Mouse (Mus musculus) lung, postnatal 4 days (tissue): ENCODE measurements around the gene Ube2b.

ENCODE experiments used
- DNase-seq, 2 experiments: peaks; one replicate each; pipeline ENCODE4 v3.0.0; 2021

The Ube2b gene

DNA sequence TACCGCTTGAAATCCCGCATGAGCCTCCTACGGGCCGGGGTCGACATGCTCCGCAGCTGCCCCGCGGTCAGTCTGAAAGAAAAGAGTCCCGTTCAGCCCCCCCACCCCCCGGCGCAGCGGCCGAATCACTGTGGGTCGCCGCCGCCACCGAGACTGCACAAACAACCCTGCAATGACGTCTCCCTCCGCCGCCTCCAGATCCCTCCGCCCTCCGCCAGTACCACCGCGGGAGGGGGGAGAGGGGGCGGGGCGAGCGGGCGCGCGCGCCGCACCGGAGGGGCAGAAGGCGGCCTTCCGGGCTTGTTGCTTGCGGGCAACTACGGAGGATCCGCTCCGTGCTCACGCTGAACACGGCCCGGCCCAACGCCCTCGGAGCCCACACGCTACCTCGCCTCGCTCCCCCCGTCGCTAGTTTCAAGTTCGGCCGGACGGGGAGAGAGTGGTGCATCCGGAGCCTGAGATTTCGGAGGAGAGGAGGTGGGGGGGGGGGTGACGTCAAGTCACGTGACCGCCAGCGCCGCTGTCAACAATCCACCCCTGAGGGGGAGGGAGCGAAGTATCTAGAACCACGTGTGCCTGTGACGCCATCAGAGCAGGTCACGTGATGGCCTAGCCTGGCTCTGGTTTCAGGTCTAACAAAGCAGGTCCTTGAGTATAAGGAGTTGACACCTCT is at the start of gene Ube2b:
Ube2b (minus strand) TSS at position 473 of the 673 bp plus-strand sequence.
- DNase-seq = peak; percentile 96 to 97

DNA sequence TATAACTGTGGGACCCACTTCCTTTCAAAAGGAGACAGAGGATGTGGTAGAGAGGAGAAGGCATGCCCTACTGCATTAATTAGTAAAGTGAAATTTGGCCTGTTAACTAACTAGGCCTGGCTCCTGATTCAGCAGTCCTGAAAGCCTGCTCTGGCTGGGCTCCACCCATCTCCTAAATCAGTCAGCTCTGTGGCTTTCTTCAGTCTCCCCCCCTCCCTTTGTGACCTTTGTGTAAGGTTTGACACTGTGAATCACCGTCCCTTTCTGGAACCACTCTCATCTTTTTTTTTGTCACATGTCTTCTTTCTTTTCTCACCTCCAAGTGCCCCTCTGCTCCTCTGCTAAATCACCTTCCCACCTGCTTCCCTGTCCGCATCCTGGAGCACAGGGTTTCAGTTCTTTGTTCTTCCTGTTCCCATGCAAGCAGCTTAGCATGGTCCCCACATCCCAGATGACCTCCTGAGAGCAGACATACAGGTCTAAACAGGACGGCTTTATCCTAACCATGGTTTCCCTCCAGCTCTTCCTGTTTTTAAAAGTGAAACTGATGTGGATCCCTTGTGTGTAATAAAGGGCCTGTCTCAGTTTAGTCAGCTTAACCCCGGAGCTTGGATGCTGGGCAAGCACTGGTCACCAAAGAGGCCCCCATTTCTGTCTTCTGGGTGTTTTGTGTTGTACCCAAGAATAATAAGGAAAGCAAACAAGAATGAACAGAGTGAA is 46.0 kb upstream of the Ube2b start:
- DNase-seq = no peak

DNA sequence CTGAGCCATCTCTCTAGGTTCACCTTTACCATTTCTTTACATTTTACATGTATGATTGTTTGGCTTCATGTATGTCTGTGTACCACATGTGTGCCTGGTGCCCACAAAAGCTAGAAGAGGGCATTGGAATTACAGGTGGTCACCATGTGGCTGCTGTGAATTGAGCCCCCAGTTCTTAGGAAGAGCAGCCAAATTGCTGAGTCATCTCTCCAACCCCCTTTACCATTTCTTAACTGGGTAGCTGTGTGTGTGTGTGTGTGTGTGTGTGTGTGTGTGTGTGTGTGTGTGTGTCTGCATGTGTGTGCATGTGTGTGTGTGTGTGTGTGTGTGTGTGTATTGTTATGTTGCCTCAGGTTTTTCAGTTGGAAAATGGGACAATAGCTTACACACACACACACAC is 43.6 kb upstream of the Ube2b start:
- no peak for DNase-seq

DNA sequence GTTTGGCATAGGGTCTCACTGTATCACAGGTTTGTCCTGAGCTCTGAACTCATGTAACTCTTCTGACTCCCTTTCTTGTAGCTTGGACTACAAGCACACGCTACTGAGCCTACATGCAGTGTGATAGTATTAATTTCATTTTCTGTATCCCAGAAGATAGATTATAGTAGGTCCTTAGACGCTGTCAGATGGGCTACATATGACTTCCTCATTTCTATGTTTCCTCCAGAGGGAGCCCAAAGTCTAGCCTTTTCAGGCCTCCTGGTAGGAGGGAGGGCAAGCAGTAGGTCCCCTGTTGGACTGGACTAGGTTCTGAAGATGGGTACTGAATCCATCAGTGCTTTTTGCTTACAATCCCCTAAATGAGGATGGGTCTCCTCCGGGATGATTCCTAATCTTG is 42.7 kb upstream of the Ube2b start:
- no peak for DNase-seq

DNA sequence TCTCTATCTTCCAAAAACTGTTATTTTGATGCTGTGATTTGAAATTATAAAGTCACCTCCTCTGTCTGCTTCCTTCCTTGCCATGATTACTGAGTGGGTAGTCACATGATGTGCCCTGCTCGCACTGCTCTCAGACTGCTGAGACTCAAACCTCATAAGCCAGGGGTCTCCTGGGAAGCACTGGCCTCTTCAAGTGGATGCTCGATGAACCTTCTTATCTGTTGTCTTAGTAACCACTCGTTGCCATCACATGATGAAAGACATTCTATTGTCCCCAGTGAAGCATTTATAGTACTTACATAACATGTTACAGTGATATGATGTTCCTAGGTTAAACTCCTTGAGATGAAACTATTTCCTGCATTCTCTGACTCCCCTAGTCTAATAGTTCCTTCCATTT is 37.1 kb upstream of the Ube2b start:
- no peak for DNase-seq

DNA sequence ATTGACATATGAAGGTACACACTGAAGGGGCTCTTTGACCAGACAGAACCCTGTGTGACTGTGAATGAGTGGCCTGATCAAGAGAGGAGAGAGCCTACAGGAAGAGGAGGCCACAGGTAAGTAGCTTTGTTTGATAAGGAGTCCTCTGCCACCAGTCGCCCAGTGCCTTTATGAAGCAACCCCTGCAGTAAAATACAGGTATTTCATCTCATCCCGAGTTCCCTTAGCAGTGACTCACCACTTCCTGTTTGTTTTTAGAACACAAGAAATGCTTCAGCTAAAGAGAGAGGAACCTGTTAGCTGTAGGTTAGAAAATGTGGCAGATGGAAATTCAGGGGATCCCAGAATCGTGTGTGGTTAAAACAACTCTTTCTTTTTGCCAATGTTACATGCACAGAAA is 35.3 kb upstream of the Ube2b start:
- DNase-seq = no peak

DNA sequence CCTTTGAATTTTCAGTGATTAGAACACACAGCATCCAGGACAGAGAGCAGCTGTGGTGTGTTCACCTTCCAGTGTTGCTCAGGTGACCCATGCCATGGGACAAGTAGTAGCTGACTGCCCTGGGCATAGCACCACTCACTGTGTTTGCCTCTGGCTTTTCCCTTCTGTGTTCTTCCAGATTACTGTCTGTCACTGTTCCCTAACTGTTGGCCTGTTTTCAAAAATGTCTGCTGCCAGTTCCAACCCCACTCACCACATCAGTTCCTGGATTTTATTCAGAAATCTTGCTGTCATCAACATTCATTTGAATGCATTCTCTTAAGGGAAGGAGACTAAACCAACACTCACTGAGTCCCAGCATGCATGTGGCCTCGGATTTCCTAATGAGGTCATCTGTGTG is 33.4 kb upstream of the Ube2b start:
- no peak for DNase-seq

DNA sequence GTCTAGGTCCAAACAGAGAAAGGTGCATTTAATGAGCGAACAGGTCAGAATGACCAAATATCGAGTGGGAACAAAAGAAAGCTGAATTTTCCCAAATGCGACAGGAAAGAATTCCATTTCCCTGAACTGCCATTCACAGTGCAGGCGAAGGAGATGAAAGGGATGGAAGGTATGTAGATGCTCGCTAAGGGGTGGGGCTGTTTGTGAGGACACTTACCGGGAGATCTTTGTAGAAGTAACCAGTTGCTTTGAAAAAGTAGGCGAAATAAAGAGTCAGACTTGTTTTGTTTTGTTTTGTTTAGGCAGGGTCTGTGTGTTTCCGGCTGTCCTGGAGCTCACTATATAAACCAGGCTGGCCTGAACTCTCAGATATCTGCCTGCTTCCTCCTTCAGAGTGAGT is 31.8 kb upstream of the Ube2b start:
- DNase-seq = no peak

DNA sequence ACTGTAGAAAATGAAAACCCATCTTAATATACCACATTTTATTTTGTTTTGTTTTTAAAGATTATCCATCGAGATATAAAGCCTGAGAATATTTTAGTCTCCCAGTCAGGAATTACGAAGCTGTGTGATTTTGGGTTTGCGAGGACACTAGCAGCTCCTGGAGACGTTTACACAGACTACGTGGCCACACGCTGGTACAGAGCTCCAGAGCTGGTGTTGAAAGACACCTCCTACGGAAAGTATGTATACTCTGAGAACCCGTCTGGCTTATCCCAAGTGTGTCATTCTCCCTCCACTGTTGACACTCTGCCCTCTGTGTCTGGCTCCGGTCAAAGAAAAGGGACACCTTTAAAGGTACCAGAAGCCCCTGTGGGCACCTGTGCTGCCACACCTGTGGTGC is 17.7 kb upstream of the Ube2b start:
- DNase-seq = no peak

DNA sequence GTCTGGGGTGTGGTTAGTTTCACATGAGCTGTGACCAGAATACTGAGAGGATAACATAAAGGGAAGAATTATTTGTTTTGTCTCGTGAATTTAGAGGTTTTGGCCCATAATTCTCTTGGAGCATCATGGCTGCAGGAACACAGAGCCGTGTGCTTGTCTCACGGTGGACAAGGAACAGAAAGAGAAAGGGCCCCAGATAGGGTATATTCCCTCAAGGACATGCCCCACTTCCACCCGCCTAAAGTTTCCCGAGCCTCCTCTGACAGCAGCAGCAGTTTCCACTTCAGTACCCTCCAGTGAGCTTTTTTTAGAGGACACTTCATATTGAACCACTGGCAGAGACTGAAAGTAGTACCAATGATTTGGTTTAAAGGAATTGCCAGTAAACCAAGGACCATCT is 11.0 kb upstream of the Ube2b start:
- DNase-seq = no peak

DNA sequence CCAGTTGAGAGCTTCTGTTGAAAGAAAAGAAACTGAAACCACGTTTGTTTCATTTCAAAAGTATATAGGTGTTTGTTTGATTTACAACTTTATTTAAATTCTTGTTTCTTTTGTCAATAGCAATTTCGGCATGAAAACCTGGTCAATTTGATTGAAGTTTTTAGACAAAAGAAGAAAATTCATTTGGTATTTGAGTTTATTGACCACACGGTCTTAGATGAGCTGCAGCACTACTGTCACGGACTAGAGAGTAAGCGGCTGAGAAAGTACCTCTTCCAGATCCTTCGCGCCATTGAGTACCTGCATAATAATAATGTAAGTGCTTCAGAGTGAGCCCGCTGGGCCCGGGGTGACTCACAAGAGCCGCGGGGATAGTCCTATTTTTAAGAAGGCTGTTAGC is 10.4 kb upstream of the Ube2b start:
- no peak for DNase-seq

DNA sequence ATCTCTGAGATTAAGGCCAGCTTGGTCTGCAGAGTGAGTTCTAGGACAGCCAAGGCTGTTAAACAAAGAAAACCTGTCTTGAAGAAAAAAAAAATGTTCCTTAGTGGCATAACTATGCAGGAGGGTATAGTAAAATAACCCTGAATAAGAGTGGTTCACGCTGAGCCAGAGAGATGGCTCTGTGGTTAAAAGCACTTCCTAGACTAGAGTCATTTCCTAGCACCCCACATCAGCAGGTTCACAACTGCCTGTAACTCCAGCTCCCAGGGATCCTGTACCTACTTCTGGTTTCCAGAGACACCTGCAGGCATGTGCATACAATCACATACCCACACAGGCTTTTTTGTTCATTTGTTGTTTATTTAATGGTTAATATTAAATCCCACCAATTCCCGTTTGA is 5.0 kb upstream of the Ube2b start:
- DNase-seq = no peak

DNA sequence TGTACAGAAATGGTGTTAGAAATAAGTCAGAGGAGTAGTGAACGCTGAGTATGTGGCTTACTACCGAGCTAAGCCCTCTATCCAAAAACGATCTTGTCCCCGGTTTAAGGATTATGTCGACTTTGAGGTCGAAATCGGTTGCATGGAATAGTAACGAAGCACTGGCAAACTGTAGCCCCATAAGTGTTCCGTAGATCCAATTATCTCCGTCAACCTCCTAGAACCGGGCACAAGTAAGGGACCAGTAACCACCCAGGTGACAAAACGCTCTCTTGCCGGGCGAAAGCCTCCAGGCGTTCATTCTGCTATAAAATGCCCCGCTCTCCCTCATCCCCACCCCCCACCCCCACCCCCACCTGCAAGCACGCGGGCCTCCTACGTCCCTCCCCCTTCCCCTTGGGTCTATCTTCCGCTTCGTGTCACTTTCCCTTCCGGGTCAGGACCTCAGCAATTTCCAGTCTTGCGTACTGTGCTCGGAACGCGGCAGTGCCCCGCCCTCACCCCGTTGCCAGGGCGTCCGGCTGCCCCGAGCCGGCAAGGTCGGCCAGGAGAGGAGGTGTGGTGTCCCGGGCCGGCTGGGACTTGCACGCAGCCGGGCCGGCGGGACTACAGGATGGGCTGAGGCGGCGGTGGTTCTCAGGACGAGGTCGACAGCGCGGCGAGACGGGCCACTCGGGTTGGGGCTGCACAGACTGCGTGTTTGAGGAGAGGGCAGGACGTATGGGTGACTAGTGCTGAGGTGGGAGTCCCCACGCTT is 3.4 kb upstream of the Ube2b start, which contains the start of gene Cdkl3:
Cdkl3 (plus strand) TSS at position 450 of the 757 bp plus-strand sequence.
- peak; percentile 95 to 97 for DNase-seq

DNA sequence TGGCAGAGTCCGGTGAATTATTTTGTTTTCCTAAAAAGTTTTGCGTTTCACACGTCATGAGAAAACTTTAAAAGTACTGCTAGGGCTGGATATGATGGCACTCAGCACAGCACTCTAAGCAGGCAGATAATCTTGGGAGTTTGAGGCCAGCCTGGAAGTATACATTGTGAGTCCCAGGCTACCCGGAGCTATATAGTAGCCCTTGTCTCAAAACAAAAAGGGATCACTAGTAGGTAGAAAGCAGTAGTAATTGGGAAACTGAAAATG is 2.9 kb upstream of the Ube2b start:
- DNase-seq = no peak

DNA sequence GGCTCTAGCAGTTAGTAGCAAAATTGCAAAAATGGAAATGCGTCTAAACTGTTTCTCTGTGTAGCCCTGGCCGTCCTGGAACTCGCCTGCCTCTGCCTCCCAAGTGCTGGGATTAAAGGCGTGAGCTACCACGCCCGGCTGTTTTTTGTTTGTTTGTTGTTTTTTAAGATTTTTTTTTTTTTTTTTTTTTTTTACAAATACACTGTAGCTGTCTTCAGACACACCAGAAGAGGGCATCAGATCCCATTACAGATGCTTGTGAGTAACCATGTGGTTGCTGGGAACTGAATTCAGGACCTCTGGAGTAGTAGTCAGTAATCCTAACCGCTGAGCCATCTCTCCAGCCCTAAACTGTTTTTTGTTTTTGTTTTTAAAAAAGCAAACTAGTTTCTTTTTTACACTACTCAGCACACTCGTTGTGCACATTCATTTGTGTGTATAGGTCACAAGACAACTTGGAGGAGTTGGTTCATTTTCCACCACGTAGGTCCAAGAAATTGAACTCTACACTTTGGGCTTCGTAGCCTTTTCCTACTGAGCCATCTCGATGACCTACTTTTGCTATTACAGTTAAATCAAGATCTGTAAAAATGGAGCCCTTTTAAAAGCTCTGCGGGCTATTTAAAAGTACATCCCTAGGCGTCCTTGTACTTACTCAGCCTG is 2.4 kb upstream of the Ube2b start:
- no peak for DNase-seq

DNA sequence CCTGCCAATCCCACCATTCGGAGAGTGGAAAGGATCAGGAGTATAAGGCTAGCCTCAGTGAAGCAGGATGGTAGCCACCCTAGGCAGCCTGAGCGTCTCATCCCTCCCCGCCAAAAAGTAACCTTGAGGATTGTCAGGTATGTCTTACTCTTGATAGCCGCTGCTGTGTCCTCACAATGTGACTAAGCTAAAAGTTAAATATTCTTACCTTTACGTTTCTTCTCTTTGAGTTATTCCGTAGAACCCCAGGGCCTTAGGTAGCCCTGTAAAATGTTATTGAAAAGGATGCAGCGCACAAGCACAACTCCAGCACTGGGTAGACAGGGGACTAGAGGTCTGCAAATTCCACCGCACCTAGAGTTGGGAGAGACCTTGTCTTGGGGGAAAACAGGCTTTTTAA is 1.3 kb upstream of the Ube2b start:
- DNase-seq = no peak

DNA sequence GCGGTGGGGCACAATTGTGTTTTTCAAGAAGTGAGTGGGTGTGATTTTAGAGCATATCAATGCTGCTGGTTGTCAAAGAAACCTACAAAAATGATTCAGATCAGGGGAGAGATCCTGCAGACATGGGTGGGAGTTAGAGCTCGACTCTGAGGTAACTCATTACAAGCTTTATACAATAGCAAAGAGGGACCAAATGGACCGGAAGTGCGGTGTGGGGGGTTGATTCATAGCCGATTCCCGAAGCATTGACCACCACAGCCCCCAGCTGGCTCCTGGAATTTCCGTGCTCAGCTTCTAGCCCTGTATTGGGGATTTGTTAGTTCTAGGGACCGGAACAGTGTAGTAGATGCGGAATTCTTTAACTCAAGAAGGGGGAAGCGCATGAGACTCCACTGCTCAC is 779 bp upstream of the Ube2b start:
- no peak for DNase-seq

DNA sequence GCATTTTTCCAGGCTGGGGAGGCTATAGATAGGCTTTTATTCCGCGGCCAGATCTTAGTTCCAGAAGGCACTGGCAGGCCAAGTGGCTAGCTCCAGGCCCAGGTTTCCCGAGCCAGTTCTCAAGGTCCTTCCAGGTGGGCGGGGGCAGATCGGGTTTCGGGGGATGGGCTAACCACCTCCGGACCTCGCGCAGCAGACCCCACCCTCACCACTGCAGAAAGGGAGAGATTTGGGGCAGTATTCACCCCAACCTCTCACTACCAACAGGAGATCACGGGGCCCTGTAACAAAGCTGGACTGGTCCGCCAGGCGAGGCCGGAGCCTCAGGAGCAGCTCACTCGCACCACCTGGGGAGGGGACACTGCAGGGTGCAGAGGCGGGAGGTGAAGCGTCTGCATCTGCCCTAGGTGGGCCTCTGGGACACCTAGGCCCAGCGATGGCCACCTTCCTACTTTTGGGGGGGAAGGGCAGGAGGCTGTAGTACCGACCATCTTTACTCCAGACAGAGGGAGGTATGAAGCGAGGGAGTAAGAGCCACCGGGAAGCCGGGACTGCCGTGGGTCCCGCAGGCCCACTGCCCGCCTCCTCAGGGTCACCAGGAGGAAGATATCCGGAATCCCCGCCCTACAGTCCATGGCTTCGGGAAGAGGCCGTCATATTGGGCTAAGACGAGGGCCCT is 812 bp downstream of the Ube2b start:
- DNase-seq = peak; percentile 69 to 80

DNA sequence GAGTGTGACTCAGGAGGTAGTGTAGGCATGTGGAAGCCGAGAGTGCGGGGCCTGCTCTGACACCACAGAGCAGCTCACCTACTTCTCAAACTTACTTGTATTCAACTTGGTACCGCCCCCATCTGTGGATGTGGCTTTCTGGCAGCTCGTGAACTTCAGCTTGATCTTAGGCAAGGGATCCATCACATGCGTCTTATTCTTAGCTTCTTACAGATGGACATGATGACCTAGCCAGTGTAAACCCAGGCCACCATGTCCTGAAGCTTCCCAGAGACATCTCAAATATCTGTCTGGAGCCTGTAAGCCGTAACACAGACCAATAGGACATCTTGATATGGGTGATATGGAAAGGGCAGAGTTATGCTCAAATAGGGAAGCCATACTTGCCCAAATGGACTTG is 28.9 kb downstream of the Ube2b start:
- DNase-seq = no peak

DNA sequence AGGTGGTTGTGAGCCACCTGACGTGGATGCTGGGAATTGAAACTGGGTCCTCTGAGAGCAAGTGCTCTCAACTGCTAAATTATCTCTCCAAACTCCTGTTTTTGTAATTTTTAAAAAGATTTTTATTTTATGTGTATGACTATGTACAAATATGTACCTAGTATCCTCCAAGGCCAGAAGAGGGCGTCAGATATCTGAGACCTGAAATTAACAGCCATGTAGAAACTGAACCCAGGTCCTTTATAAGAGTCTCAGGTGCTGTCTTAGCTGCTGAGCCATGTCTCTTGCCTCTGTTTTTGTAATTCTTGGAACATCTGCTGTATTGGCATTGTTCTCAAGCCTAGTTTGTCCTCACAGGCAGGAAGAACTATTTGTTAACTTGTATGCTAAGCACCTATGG is 31.1 kb downstream of the Ube2b start:
- no peak for DNase-seq

DNA sequence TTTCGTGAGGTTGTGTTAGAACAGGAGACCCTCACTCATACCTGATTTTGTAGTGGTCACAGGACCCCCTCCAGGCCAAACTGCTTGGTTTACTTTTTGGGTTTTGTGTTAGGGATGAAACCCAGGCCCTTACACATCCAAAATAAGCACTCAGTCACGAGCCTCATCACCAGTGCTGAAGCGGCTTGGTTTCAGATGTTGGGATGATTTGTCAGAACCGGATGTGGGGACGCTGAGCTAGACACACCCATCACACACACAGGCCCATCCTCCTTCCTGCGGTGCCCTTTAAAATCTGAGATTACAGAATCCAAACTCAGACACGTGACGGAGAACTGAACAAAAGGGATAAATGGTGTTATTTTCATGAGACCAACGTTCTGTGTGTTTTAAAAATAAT is 31.7 kb downstream of the Ube2b start:
- DNase-seq = no peak

DNA sequence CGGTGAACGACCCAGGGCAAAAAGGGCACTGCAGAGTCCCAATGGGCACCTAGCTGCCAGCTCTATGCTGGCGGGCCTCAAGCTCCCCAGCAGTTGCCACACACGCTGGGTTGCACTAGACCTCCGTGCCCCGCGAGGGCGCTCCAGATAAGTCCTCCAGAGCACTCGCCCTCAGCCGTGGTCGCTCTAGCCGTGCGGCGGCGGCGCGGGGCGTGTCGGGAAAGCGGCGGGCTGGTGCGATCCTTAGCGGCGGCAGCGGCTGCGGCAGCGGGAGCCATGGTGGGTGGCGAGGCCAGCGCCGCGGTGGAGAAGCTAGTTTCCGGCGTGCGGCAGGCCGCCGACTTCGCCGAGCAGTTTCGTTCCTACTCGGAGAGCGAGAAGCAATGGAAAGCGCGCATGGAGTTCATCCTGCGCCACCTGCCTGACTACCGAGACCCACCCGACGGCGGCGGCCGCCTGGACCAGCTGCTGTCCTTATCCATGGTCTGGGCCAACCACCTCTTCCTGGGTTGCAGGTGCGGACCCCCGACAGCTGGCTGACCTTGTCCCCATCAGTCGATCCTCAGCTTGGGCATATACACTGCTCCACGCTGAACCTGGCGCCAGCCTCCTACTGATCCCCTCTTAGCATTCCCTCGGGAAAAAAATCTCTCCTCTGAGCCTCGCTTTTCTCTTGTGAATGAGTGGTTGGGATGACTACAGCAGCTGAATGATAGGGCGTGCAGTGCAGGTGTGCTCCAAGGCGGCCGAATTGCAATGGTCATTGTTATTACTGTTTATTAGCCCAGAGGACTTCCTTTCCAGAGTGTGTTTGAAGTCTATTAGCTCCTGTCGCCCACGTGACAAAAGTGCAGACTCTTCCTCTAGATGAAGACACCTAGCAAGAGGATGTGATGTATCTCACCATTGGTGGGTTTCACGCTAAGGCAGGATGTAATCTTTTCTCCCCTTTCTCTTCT is 32.8 kb downstream of the Ube2b start, which contains the start of gene Cdkn2aipnl:
Cdkn2aipnl (plus strand) TSS at position 219 of the 959 bp plus-strand sequence.
- DNase-seq = peak; percentile 96 to 98
